Mouse (Mus musculus): Measurements from ENCODE around the gene Cpsf3. TPM values are rescaled to one million over a fixed set of nuclear protein-coding genes. Genes with fewer than 3 reads are reported as not detected.
A peak's percentile ranks its signal among the peaks of the same experiment; 100 is the strongest.

Cpsf3 gene
- polyA plus RNA-seq, 2 experiments from 2014 or later, result 139 to 163 TPM

DNA sequence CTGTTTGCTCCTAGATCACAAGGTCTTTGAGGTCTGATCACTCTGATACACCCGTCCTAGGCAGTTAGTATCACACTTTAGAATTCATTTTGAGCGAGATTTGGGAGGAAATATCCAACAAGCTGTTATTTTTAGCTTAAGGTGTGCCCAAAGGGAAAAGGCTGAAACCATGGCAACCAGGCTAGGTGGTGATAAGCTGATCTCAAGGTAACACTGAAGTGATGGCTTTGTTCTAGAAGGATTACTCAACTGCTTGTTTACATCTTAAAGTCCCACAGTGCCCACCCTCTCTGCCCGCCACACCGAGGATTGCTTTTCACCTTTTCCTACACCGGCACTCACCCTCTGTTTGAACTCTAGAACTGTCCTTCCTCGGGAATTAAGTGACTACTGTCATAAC, 4.5 kb downstream of the Cpsf3 start:
- no peak for ATAC-seq

GRCm38 (mm10) chr12:21298856-21299255, 13.7 kb downstream of the Cpsf3 start:
- ATAC-seq, result no peak

- no peak for ATAC-seq
Measured at GRCm38 (mm10) chr12:21301324-21301723, 16.1 kb downstream of the Cpsf3 start.

GRCm38 (mm10) chr12:21301932-21302331, 16.7 kb downstream of the Cpsf3 start:
- no peak for ATAC-seq

DNA sequence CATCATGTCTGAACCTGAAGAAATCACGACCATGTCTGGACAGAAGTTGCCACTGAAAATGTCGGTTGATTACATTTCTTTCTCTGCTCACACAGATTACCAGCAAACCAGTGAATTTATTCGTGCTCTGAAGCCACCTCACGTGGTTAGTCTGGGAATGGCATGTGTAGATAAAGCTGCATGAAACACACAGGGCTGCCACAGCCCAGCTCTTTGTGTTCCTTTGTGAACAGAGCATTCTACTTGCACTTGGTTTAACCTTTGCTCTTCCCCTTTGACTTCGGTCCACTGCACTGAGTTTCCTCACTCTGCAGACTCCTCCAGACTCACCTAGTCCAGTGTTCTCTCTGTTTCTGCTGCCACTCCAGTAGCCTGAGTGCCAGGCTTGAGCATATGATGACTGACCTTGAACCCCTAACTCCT, 17.2 kb downstream of the Cpsf3 start:
- no peak for ATAC-seq

- no peak for ATAC-seq
Measured at GRCm38 (mm10) chr12:21305741-21306140, 20.6 kb downstream of the Cpsf3 start.

GRCm38 (mm10) chr12:21306721-21307120, 21.5 kb downstream of the Cpsf3 start:
- ATAC-seq, result no peak

DNA sequence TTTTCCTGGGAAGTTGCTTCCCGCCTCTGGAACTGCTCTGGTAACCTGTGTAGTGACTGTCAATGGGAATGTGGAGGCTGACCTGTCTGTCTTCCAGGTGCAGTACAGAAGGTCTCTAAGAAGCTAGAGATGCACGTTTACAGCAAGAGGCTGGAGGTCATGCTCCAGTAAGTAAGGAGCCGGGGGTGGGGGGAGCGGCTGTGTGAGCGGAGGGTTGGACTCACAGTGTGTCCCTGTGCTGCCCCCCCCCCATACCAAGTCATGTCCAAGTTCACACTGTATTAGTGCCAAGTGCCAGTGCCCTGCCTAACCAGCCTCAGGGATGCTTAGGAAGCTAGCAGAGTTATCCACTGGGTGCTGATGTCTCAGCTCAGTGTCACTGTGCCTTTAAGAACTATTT, 27.0 kb downstream of the Cpsf3 start:
- ATAC-seq, result no peak

- ATAC-seq, result peak; percentile 95
Measured at GRCm38 (mm10) chr12:21315923-21316868, 31.0 kb downstream of the Cpsf3 start, which contains the start of gene Iah1. Gene Iah1 (plus strand): TSS chr12:21316389.

DNA sequence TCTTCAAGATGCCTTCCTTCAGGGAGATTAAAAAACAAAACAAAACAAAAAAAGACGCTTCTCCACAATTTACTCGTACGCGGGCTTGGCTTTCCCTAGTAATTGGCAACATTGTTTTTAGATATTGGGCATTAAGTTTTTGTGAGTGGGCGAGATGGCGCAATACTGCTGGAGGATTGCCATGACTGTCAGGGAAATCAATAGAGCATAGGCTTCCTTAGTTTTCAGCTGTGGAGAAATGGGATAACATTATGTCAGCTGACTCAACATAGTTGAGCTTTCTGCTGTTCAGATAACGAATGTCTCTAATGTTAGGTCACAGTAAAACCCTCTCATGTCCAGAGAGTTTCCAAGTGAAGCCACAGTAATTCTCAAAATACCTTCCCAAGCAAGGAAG, 31.7 kb downstream of the Cpsf3 start:
- no peak for ATAC-seq

DNA sequence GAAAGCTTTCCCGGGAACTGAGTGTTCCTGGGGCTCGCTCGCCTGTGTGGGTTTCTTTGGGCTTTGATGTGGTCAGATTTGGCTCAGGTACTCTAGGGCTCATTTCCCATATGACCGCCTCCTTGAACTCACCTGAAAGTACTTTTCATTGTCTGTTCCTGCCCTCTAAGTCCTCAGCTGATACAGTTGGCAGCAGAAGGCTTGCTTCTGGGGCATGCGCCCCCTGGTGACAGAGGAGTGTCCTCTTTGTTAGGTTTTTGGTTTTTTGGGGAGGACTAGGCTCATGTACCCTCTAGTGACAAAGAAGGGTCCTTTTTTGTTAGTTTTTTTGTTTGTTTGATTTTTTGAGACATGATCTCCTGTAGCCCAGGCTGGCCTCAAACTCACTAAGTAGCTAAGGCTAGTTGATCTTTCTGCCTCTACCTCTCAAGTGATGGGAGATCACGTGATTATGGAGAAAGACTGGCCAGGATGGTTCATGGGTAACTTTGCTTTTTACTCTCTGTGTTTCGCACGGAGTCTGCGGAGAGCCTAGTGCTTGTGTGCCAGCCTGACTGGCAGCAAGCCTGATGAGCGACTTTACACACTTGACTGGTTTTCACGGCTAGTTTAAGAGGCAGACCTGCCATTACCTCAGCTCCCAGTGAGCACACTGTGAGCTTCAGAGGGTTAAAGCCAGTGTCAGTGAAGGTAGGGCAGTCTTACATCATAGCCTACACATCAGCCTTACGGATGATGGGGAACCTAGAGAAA, 33.1 kb downstream of the Cpsf3 start:
- ATAC-seq, result peak; percentile 58

GRCm38 (mm10) chr12:21320317-21320716, 35.1 kb downstream of the Cpsf3 start:
- no peak for ATAC-seq

GRCm38 (mm10) chr12:21321170-21321569, 36.0 kb downstream of the Cpsf3 start:
- no peak for ATAC-seq

GRCm38 (mm10) chr12:21322296-21322695, 37.1 kb downstream of the Cpsf3 start:
- ATAC-seq, result no peak

DNA sequence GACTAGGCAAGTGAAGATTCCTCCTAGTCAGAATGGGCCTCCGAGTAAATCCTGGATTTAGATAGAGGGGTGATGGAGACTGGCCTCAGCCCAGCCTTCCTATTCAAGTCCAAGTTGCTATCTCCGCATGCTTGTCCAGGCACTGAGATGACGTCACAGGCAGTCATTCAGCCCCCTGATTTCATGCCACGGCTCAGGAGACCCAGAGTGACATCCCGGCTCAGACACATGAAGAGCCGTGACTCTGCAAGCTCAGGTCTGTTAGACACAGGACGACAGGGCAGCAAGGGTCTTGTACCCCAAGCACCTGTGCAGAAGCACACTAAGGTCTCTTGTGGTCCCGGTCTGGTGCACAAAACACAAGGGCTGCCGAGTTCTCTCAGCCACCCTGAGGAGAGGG, 37.7 kb downstream of the Cpsf3 start:
- ATAC-seq, result no peak

- no peak for ATAC-seq
Measured at GRCm38 (mm10) chr12:21324101-21324500, 38.9 kb downstream of the Cpsf3 start.

DNA sequence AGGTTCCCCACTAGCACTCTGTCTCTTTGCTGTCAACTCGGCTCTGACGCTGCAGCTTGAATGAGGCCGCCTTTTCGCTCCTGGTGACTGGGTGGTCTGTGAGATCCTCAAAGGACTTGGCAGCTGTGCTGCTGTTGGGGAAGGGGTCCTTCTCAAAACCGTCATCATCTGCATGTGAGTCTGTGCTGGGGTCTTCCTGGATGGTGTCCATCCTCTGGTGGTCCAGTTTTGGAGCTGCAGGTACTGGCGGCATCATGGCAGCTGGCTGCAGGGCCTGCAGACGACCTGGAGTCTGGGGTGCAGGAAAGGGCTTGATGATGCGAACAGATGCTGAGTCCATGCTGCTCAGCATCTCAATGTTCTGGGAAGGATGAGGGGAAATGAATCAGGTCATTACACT, 40.1 kb downstream of the Cpsf3 start:
- ATAC-seq, result no peak

- ATAC-seq, result no peak
Measured at GRCm38 (mm10) chr12:21326325-21326724, 41.1 kb downstream of the Cpsf3 start.

DNA sequence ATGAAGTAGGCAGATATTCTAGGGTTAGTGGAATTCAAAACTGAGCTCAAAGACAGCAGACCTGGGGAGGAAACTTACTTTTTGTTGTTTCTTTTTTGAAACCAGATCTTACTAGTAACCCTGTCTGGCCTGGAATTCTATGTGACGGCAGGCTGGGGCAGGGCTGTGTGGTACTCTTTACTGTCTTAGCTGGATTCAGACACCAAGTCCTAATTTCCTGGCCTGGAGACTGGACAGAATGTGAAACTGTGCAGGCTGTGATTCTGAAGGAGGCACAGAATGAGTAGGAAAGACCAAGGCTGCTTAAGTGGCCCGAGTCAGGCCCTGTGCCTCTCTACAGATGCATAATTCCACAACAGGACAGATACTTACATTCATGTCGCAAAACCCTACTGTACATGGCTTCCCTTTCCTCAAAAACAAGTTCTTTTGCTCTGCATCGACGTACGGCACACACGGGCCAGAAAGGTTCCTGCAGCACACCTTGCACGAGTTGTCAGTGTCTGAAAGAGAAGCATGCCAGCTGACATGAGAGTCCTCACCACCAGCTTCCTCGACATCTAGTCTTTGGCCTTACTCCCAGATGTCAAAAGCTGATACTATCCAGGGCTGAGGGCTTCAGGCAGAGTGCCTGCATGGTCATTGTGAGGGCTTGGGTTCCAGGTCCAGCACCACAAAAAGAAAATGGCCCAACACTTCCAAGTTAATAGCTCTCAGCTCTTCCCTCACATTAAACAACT, 44.6 kb downstream of the Cpsf3 start:
- ATAC-seq, result no peak

GRCm38 (mm10) chr12:21330961-21331576, 45.9 kb downstream of the Cpsf3 start:
- no peak for ATAC-seq

DNA sequence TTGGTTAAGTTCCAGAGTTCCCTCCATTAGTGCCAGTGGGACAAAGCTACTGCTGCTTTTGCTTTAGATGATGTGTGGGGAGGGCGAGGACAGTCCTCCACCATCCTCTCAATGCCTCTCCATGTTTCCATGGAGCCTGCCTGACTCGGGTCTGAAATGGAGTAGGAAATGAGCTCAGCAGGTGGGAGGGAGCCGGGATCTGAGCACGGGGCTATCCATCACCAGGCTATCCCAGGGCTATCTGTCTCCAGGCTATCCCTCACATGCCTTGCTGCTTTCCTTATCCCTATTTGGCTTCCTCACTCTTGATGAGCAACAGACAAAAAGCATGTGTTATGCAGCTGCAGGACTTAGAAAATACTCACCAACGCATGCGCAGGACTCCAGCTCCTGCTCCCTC, 46.5 kb downstream of the Cpsf3 start:
- ATAC-seq, result no peak

GRCm38 (mm10) chr12:21333021-21333420, 47.8 kb downstream of the Cpsf3 start:
- no peak for ATAC-seq

Measured in CD4-positive, CD25-positive, alpha-beta regulatory T cell, adult 4 months (primary cell).